Mouse (Mus musculus) cortical plate, adult 2 months (tissue): ENCODE measurements around the gene Dok3.

ENCODE experiments used
- CTCF ChIP-seq: fragments of 200-500 bp; IDR thresholded peaks from 2 replicates; pipeline ENCODE4 v1.5.1; 2011; ENCODE audit warnings: mild to moderate bottlenecking, control low read depth, low read length; ENCODE audit not compliant: insufficient read depth; ENCODE audit errors: extremely low read depth
- POLR2A ChIP-seq: fragments of 200-500 bp; IDR thresholded peaks from 2 replicates; pipeline ENCODE4 v1.6.1; 2011; ENCODE audit warnings: mild to moderate bottlenecking, low read length, control low read depth; ENCODE audit not compliant: insufficient read depth; ENCODE audit errors: extremely low read depth

DNA sequence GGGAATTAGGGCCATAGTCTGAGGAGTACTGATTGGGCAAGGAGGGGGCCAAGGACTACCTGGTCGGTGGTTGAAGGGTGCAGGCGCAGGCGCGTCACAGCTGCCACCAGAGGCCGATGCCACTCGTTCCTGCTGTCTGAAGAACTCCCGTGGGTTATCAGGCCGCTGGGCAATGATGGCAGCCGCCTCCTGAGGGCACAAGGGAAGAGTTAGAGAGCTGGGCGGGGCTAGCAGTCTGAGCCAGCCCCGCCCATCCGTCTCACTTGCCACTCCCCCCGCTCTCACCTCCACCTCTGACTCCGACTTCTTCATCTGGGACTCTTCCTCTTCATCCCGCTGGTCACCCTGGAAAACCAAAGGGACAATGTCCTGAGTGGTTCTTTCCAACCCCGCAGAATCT lies 51.6 kb downstream of the Dok3 start:
- TF ChIP-seq CTCF (no peak), POLR2A (no peak)
